In genomic region chr7:132284795-132285194, GRCm38 (mm10) we compare ENCODE assay signal across 8 mouse cellular contexts. TPM values are rescaled to one million over a fixed set of nuclear protein-coding genes. Genes with fewer than 3 reads are reported as not detected.
DNase-seq lines count a peak whose midpoint lies in the region; ATAC-seq and TF ChIP-seq lines count a peak whose summit lies in the region.
"Had no signal": no experiment of that assay in that cellular context is flagged by ENCODE, and none has a peak within 500 bp of the region (broad histone marks: within the 10 kb centered on the region; RNA-seq: fewer than 3 reads in every experiment).

No protein-coding gene starts in this region.

- peaks cover 41% of the 10 kb centered on the region for H3K4me1 ChIP-seq in midbrain, embryonic 11.5 days (ENCODE audit: control insufficient read depth, insufficient read depth, low read length)
- H3K4me1 ChIP-seq in midbrain, postnatal 0 days (ENCODE audit: insufficient read depth, low read length) = peaks cover 8% of the 10 kb centered on the region; the same call in 1 of the 2 replicates
- peaks cover 90% of the 10 kb centered on the region for H3K4me1 ChIP-seq in hindbrain, embryonic 10.5 days (replicated peaks)

- no peak overlapping the region for H3K9ac ChIP-seq in midbrain, embryonic 11.5 days (ENCODE audit: low read length)
- no peak overlapping the region for H3K9ac ChIP-seq in midbrain, postnatal 0 days (replicated peaks; ENCODE audit: low read length, poor library complexity, severe bottlenecking)
- H3K9ac ChIP-seq: liver, embryonic 13.5 days had no signal

- H3K9me3 ChIP-seq in midbrain, embryonic 11.5 days (ENCODE audit: control insufficient read depth, low read length) = no peaks in the 10 kb centered on the region
- H3K9me3 ChIP-seq in midbrain, postnatal 0 days (ENCODE audit: low read length) = no peaks in the 10 kb centered on the region
- no peaks in the 10 kb centered on the region for H3K9me3 ChIP-seq in hindbrain, embryonic 10.5 days
- H3K9me3 ChIP-seq: liver, embryonic 13.5 days had no signal

- no peak for TF ChIP-seq CTCF in midbrain, postnatal 0 days (IDR thresholded peaks at IDR 0.05)

- peak; percentile 53; the same call in 1 of the 2 replicates for ATAC-seq in midbrain, embryonic 11.5 days (ENCODE audit: low FRiP score)
- ATAC-seq in midbrain, postnatal 0 days (ENCODE audit: low FRiP score) = no peak
- no peak for ATAC-seq in granulocyte monocyte progenitor cell, adult 5-6 weeks (replicated peaks; ENCODE audit: poor library complexity, severe bottlenecking)

- H3K27ac ChIP-seq in midbrain, embryonic 11.5 days (ENCODE audit: low read depth, low read length) = peak overlapping the region; percentile 55; the same call in 1 of the 2 replicates
- no peak overlapping the region for H3K27ac ChIP-seq in midbrain, postnatal 0 days (ENCODE audit: low read depth, low read length)
- peak overlapping the region; percentile 83 for H3K27ac ChIP-seq in hindbrain, embryonic 10.5 days
- H3K27ac ChIP-seq: liver, embryonic 13.5 days had no signal

- no peak overlapping the region for H3K4me3 ChIP-seq in midbrain, embryonic 11.5 days (ENCODE audit: low read depth, low read length)
- no peak overlapping the region for H3K4me3 ChIP-seq in midbrain, postnatal 0 days (ENCODE audit: low read depth, low read length)
- H3K4me3 ChIP-seq in hindbrain, embryonic 10.5 days = no peak overlapping the region
- H3K4me3 ChIP-seq: liver, embryonic 13.5 days had no signal

- no peak overlapping the region for H3K4me2 ChIP-seq in midbrain, embryonic 11.5 days
- no peak overlapping the region for H3K4me2 ChIP-seq in midbrain, postnatal 0 days (ENCODE audit: low read depth, low read length, poor library complexity, severe bottlenecking)
- H3K4me2 ChIP-seq: liver, embryonic 13.5 days had no signal

- DNase-seq in midbrain, embryonic 11.5 days (ENCODE audit: low spot score, missing footprints) = no peak
- DNase-seq in midbrain, postnatal 0 days (ENCODE audit: low spot score) = no peak
- peak; percentile 27 for DNase-seq in hindbrain, embryonic 10.5 days (ENCODE audit: low spot score)
- DNase-seq in layer of hippocampus, postnatal 36 days = peak; percentile 78 to 79
- DNase-seq in telencephalon, adult 2 months (ENCODE audit: low read depth, low spot score) = peak; percentile 69
- DNase-seq in retina, embryonic 14.5 days (ENCODE audit: low spot score) = no peak
- DNase-seq: liver, embryonic 13.5 days had no signal

- WGBS in midbrain, embryonic 11.5 days = 21% methylated on average over 1 of the region's 1 CpGs
- 14% methylated on average over 1 of the region's 1 CpGs for WGBS in midbrain, postnatal 0 days
- WGBS in hindbrain, embryonic 10.5 days = 12% methylated on average over 1 of the region's 1 CpGs

- no peaks in the 10 kb centered on the region for H3K36me3 ChIP-seq in midbrain, embryonic 11.5 days (ENCODE audit: control insufficient read depth, insufficient read depth, low read length)
- no peaks in the 10 kb centered on the region for H3K36me3 ChIP-seq in midbrain, postnatal 0 days (ENCODE audit: insufficient read depth, low read length)
- H3K36me3 ChIP-seq in hindbrain, embryonic 10.5 days = no peaks in the 10 kb centered on the region
- H3K36me3 ChIP-seq: liver, embryonic 13.5 days had no signal

- H3K27me3 ChIP-seq in midbrain, embryonic 11.5 days (ENCODE audit: control insufficient read depth, insufficient read depth, low read length) = no peaks in the 10 kb centered on the region
- no peaks in the 10 kb centered on the region for H3K27me3 ChIP-seq in midbrain, postnatal 0 days (ENCODE audit: insufficient read depth, low read length)
- no peaks in the 10 kb centered on the region for H3K27me3 ChIP-seq in hindbrain, embryonic 10.5 days (ENCODE audit: insufficient read depth, poor library complexity, severe bottlenecking)
- H3K27me3 ChIP-seq: liver, embryonic 13.5 days had no signal

RNA-seq across cellular contexts. Expression of gene Chst15, which starts 32.2 kb away (rescaled TPM):
- 18.0 and 18.2 TPM in 2 replicates for polyA plus RNA-seq in midbrain, embryonic 11.5 days (2014; fragmentation: Nextera tagmentation; extraction: Ambion mirVana)
- 20.0 and 21.9 TPM in 2 replicates for total RNA-seq in midbrain, postnatal 0 days (2014; rRNA removed)
- polyA plus RNA-seq in midbrain, postnatal 0 days (2015; fragmentation: Nextera tagmentation; extraction: Ambion mirVana) = 8.4 TPM in 2 replicates
- 22.0 and 25.9 TPM in 2 replicates for polyA plus RNA-seq in hindbrain, embryonic 10.5 days (2016; fragmentation: Nextera tagmentation; extraction: Ambion mirVana)
- total RNA-seq in layer of hippocampus, postnatal 36 days (2021) = 10 to 100 TPM; 43.2 to 43.4 TPM
- 10.1 and 22.1 TPM in 2 replicates for total RNA-seq in granulocyte monocyte progenitor cell, adult 5-6 weeks (2014; fragmentation: Nextera tagmentation)
- total RNA-seq in granulocyte monocyte progenitor cell, adult 5-6 weeks (2017) = 4.6 and 6.1 TPM in 2 replicates

Comparison
In these comparisons a context has a peak if more than half of its experiments do, and no peak if none do; other contexts are left out.
1. DNase-seq: peak in hindbrain, embryonic 10.5 days (single experiment), layer of hippocampus, postnatal 36 days (2 of 2) and telencephalon, adult 2 months (single experiment); none in midbrain, embryonic 11.5 days (single experiment), midbrain, postnatal 0 days (single experiment) and retina, embryonic 14.5 days (single experiment).